Mouse (Mus musculus) ZHBTc4 (cell line): ENCODE data around the gene Gpr158.

ENCODE experiments used
- DNase-seq: peaks from one replicate; pipeline ENCODE4 v3.0.0-alpha.2; 2011; ENCODE audit warnings: low read depth, low spot score

Gene Gpr158

GRCm38 (mm10) chr2:21367345-21368111 is at the start of gene Gpr158:
Gpr158 (plus strand) TSS chr2:21367542.
- peak; percentile 93 for DNase-seq

GRCm38 (mm10) chr2:21343821-21344220 is 23.5 kb upstream of the Gpr158 start:
- no peak for DNase-seq

- DNase-seq, result peak; percentile 51
Measured at GRCm38 (mm10) chr2:21368351-21369170, 1.2 kb downstream of the Gpr158 start.

GRCm38 (mm10) chr2:21369171-21369485 is 1.8 kb downstream of the Gpr158 start:
- DNase-seq, result no peak

GRCm38 (mm10) chr2:21369556-21369955 is 2.2 kb downstream of the Gpr158 start:
- no peak for DNase-seq

GRCm38 (mm10) chr2:21379516-21379915 is 12.2 kb downstream of the Gpr158 start:
- no peak for DNase-seq

- peak; percentile 95 for DNase-seq
Measured at GRCm38 (mm10) chr2:21392727-21393126, 25.4 kb downstream of the Gpr158 start.

- DNase-seq, result no peak
Measured at GRCm38 (mm10) chr2:21397347-21397746, 30.0 kb downstream of the Gpr158 start.

- no peak for DNase-seq
Measured at GRCm38 (mm10) chr2:21399657-21400056, 32.3 kb downstream of the Gpr158 start.

- no peak for DNase-seq
Measured at GRCm38 (mm10) chr2:21405617-21406016, 38.3 kb downstream of the Gpr158 start.

- no peak for DNase-seq
Measured at GRCm38 (mm10) chr2:21407443-21407985, 40.2 kb downstream of the Gpr158 start.

- DNase-seq, result no peak
Measured at GRCm38 (mm10) chr2:21408821-21409220, 41.5 kb downstream of the Gpr158 start.

- no peak for DNase-seq
Measured at GRCm38 (mm10) chr2:21430288-21430687, 62.9 kb downstream of the Gpr158 start.

GRCm38 (mm10) chr2:21431182-21431581 is 63.8 kb downstream of the Gpr158 start:
- DNase-seq, result no peak

GRCm38 (mm10) chr2:21439626-21440025 is 72.3 kb downstream of the Gpr158 start:
- DNase-seq, result no peak

GRCm38 (mm10) chr2:21460606-21461005 is 93.3 kb downstream of the Gpr158 start:
- peak; percentile 57 for DNase-seq

GRCm38 (mm10) chr2:21474957-21475356 is 107.6 kb downstream of the Gpr158 start:
- DNase-seq, result no peak

- DNase-seq, result peak; percentile 11
Measured at GRCm38 (mm10) chr2:21496881-21497280, 129.5 kb downstream of the Gpr158 start.

GRCm38 (mm10) chr2:21497965-21498364 is 130.6 kb downstream of the Gpr158 start:
- no peak for DNase-seq

GRCm38 (mm10) chr2:21499399-21499798 is 132.1 kb downstream of the Gpr158 start:
- DNase-seq, result no peak

GRCm38 (mm10) chr2:21507449-21507848 is 140.1 kb downstream of the Gpr158 start:
- DNase-seq, result no peak

- DNase-seq, result no peak
Measured at GRCm38 (mm10) chr2:21530750-21531149, 163.4 kb downstream of the Gpr158 start.

GRCm38 (mm10) chr2:21619180-21619579 is 251.8 kb downstream of the Gpr158 start:
- DNase-seq, result no peak
